ENCODE assay signal across 17 mouse cellular contexts in the genomic region with DNA sequence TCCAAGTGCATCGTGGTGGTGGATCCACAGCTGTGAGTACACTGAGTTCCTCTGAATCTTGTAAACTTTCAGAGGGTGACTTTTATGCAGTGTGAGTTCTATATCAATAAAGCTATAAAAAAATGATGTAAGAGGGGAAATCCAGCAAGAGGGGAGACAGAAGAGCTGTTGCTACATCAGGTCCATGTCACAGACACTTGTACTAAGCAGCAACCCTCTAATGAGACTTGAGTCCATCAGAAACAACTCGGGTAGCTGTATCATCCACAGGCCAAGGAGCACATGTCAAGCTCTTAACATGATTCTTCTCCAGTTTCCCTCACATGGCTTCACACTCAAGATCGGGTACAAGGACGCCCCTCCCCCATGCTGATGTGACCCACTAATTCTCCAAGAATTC. TPM values are rescaled to one million over a fixed set of nuclear protein-coding genes. Genes with fewer than 3 reads are reported as not detected.
"Had no signal": no experiment of that assay in that cellular context is flagged by ENCODE, and none has a peak within 500 bp of the region (broad histone marks: within the 10 kb centered on the region; RNA-seq: fewer than 3 reads in every experiment).

No protein-coding gene starts in this region.

- H3K4me2 ChIP-seq: neural tube, embryonic 13.5 days; neural tube, embryonic 15.5 days; stomach, embryonic 15.5 days had no signal

- H3K4me3 ChIP-seq: neural tube, embryonic 13.5 days; neural tube, embryonic 15.5 days; stomach, embryonic 15.5 days had no signal

- H3K27ac ChIP-seq: neural tube, embryonic 13.5 days; neural tube, embryonic 15.5 days; stomach, embryonic 15.5 days; stomach, postnatal 0 days had no signal

- H3K27me3 ChIP-seq: neural tube, embryonic 13.5 days; neural tube, embryonic 15.5 days; stomach, embryonic 15.5 days had no signal

- H3K36me3 ChIP-seq: neural tube, embryonic 13.5 days; neural tube, embryonic 15.5 days; stomach, embryonic 15.5 days had no signal

- DNase-seq: retina, postnatal 1 day; right cerebral cortex, adult 18-20 months; right cerebral cortex, postnatal 14 days; right cerebral cortex, postnatal 25 days; right cerebral cortex, postnatal 4 days; spleen, adult 18-20 months; thymus, adult 18-20 months; thymus, adult 2 months; thymus, postnatal 14 days; thymus, postnatal 25 days; thymus, postnatal 36 days; thymus, postnatal 4 days had no signal

- H3K9me3 ChIP-seq: neural tube, embryonic 13.5 days; neural tube, embryonic 15.5 days; stomach, embryonic 15.5 days had no signal

- H3K9ac ChIP-seq: neural tube, embryonic 13.5 days; neural tube, embryonic 15.5 days; stomach, embryonic 15.5 days had no signal

- H3K4me1 ChIP-seq: neural tube, embryonic 13.5 days; neural tube, embryonic 15.5 days; stomach, embryonic 15.5 days had no signal

RNA-seq across cellular contexts. Expression of a gene that starts 56.1 kb away (rescaled TPM):
- polyA plus RNA-seq: testis, adult 2 months had no signal
